Mouse (Mus musculus) limb, embryonic 13.5 days (tissue): Measurements from ENCODE around the gene Vezt. TPM values are rescaled to one million over a fixed set of nuclear protein-coding genes. Genes with fewer than 3 reads are reported as not detected.

ENCODE experiments used
- ATAC-seq: fragments of 200-750 bp; cut with Nextera tagmentation; 2 replicates; pipeline ENCODE4 v1.8.0; 2017; ENCODE audit warnings: low read depth, moderate number of reproducible peaks, moderate TSS enrichment; ENCODE audit not compliant: low FRiP score
- H3K27ac ChIP-seq: fragments of 300-500 bp; sonication (generic); 2 replicates; pipeline ENCODE4 v1.5.1; 2015; ENCODE audit warnings: inconsistent platforms, mild to moderate bottlenecking, moderate library complexity
- H3K27me3 ChIP-seq: fragments of 300-500 bp; sonication (generic); 2 replicates; pipeline ENCODE4 v1.6.1; 2015; ENCODE audit warnings: mild to moderate bottlenecking, inconsistent platforms
- H3K36me3 ChIP-seq: fragments of 300-500 bp; sonication (generic); 2 replicates; pipeline ENCODE4 v1.6.1; 2015; ENCODE audit warnings: inconsistent platforms, mild to moderate bottlenecking, moderate library complexity
- H3K4me1 ChIP-seq: fragments of 300-500 bp; sonication (generic); 2 replicates; pipeline ENCODE4 v1.6.1; 2015; ENCODE audit warnings: inconsistent platforms
- H3K4me2 ChIP-seq: fragments of 300-500 bp; sonication (generic); replicated peaks from 2 replicates; pipeline ENCODE4 v1.6.1; 2015; ENCODE audit warnings: inconsistent platforms, mild to moderate bottlenecking, moderate library complexity
- H3K4me3 ChIP-seq: fragments of 300-500 bp; sonication (generic); 2 replicates; pipeline ENCODE4 v1.5.1; 2015; ENCODE audit warnings: moderate library complexity, mild to moderate bottlenecking, inconsistent platforms
- H3K9ac ChIP-seq: fragments of 300-500 bp; sonication (generic); 2 replicates; pipeline ENCODE4 v1.6.1; 2015; ENCODE audit warnings: mild to moderate bottlenecking, inconsistent platforms
- H3K9me3 ChIP-seq: fragments of 300-500 bp; sonication (generic); 2 replicates; pipeline ENCODE4 v1.6.1; 2016; ENCODE audit warnings: inconsistent platforms
- WGBS: fragments of 180-500 bp; shearing (Covaris S2); methylation state at CpG from one replicate; pipeline ENCODE4 v1.1.7; 2015; 5-methylcytosine and 5-hydroxymethylcytosine counted together
- polyA plus RNA-seq: library from polyadenylated mRNA; unstranded; fragments of >200 nt; fragmentation: Nextera tagmentation; extraction: Ambion mirVana; gene quantifications from 2 replicates; pipeline ENCODE4 v1.2.1, GENCODE M21; 2015

Vezt gene
- polyA plus RNA-seq, 1 experiment from 2014 or later = 28.0 TPM

DNA sequence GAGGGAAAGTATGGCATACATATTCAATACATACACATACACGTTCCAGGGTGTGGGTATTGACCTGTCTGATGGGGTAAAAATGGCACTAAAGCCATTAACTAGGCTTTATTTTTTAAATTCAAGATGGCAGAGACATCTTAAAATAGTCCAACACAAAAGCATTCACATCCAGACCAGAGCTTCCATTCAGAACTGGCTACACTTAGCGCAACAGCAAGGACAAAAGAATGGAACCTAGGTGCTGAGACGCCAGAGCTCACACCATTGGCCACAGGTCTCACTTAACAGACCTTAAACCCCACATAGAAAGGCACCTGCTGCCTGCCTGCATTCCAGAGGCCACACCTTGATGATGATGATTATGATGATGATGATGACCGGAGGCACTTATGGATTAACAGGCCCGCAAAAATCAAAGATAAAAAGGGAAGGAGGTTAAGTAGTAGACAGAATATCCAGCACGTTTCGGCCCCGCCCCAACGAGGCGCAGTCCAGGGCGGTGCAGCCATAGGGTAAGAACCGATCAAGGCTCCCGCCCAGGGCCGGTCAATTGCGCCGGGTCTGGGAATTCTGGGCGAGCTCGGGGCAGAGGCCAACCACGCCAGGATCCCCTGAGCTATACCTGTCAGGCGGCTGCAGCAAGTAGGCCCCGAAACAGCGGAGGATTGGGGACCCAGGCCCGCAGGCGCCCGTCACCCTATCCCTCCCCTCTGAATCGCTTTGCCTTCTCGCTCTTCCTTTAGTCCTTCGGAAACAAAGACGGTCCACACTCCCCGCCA, 550 bp downstream of the Vezt start:
- peak; percentile 82 for ATAC-seq
- peak overlapping the region; percentile 83 for H3K9ac ChIP-seq

DNA sequence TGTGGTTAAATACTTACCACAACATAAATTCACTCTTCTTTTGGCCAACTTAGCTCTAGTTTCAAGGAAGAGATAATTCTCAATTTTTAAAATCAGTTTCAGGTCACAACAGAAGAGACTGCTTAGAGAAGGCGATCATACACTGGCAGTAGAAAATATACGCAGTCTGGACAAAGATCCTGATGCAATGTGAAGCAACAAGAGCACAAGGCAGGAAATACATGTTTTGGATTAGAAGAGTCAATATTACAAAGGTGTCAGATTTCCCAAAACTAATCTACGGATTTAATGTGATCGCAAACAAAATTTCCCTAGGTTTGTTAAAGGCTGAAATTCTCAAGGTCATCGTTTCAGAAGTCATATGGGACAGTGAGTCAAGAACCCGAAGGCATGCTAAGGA, 4.5 kb downstream of the Vezt start:
- no peak overlapping the region for H3K4me3 ChIP-seq
- H3K9ac ChIP-seq = no peak overlapping the region
- no peaks in the 10 kb centered on the region for H3K27me3 ChIP-seq
- H3K4me1 ChIP-seq = peaks cover 17% of the 10 kb centered on the region
- H3K36me3 ChIP-seq = peaks cover 7% of the 10 kb centered on the region
- no peak for ATAC-seq
- 88% methylated on average over 6 of the region's 6 CpGs for WGBS
- H3K4me2 ChIP-seq = no peak overlapping the region
- H3K27ac ChIP-seq = no peak overlapping the region
- H3K9me3 ChIP-seq = no peaks in the 10 kb centered on the region

More for the DNA sequence above, 550 bp downstream of the Vezt start:
- Histone ChIP-seq H3K4me3 (peak overlapping the region; percentile 86), H3K27ac (no peak overlapping the region), H3K9me3 (no peaks in the 10 kb centered on the region), H3K4me1 (peaks cover 20% of the 10 kb centered on the region), H3K36me3 (peaks cover 1% of the 10 kb centered on the region; the same call in 1 of the 2 replicates), H3K4me2 (peak overlapping the region; percentile 82), H3K27me3 (no peaks in the 10 kb centered on the region)
- 1% methylated on average over 30 of the region's 30 CpGs for WGBS

DNA sequence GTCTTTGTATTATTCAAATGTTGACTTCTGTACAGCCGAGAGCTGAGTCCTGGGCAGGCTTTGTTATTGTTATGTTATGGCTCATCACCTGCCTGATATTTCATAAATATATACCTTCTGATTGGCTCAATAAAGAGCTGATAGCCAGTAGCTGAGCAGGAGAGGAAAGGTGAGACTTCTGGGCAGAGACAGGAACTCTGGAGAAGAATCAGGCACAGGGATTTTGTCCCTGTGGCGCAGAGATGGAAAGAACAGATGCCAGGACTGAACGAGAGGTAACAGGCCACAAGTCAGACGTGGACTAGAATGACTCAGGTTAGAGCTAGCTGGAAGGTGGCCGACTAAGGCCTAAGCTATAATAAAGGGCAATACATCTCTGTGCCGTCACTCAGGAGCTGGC, 7.1 kb downstream of the Vezt start:
- Histone ChIP-seq H3K4me3 (no peak overlapping the region), H3K27ac (no peak overlapping the region), H3K4me1 (0 out of 2 replicates have a peak, but pooled peaks cover 6% of the 10 kb centered on the region), H3K9ac (no peak overlapping the region), H3K27me3 (no peaks in the 10 kb centered on the region), H3K4me2 (no peak overlapping the region), H3K9me3 (no peaks in the 10 kb centered on the region), H3K36me3 (peaks cover 25% of the 10 kb centered on the region)
- WGBS = 80% methylated on average over 6 of the region's 6 CpGs
- no peak for ATAC-seq

DNA sequence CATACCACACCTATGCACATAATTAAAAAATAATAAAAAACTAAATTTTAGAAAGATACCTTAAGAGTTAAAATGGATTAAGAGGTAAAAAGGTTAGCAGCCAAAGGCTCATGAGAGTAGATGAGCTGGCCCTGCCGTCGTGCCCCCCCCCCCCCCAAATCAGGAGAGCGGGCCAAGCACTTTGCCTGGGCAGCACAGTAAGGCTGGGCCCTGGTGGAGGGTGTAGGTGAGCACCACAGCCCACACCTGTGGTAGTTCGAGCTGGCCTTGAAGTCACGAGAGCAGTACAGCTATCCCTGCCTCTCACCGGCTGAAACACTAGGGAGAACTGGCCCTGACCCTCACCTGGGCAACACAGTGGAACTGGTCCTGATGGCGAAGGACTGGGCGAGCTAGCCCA, 10.5 kb downstream of the Vezt start:
- H3K36me3 ChIP-seq = peaks cover 26% of the 10 kb centered on the region
- no peak overlapping the region for H3K9ac ChIP-seq
- H3K9me3 ChIP-seq = no peaks in the 10 kb centered on the region
- H3K4me3 ChIP-seq = no peak overlapping the region
- H3K4me2 ChIP-seq = no peak overlapping the region
- no peak overlapping the region for H3K27ac ChIP-seq
- 91% methylated on average over 8 of the region's 8 CpGs for WGBS
- H3K4me1 ChIP-seq = peaks cover 3% of the 10 kb centered on the region; the same call in 1 of the 2 replicates
- H3K27me3 ChIP-seq = no peaks in the 10 kb centered on the region
- no peak for ATAC-seq

DNA sequence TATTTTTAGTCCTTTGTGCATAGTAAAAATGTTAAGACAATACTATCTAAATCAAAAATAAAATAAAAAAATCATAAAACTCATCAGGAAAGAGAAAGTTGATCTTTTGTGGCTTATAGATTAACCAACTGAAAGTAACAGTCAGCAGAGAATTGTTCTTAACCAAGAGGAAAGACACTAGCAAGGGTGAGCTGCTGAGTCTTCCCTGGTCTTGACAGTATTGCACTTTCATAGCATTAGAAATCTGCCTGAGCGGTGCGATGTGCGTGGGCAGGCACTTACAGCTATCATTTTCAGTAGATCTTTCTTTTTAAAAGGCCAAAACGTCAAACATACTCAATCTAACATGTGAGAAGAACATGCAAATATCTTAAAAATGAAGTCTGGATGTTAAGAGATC, 14.6 kb downstream of the Vezt start:
- ATAC-seq = no peak
- 89% methylated on average over 4 of the region's 4 CpGs for WGBS

DNA sequence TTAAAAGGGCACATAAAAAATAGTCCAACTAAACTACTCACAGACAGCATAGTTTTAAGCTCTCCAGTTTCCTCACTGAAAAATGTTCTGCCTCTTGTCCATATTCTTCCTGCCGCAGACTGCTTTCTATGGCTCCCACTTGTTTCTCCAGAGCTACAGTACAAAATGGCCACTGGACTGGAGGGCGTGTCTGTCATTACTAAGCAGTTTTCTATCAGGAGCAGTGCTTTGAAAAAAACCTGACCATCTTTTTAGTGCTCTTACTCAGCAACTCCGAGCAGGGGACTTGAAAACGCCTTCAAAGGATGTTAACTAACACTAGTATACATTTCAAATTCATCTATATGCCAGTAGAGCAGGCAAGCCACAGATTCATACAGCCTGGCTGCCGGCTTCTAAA, 15.0 kb downstream of the Vezt start:
- H3K9ac ChIP-seq = no peak overlapping the region
- H3K9me3 ChIP-seq = no peaks in the 10 kb centered on the region
- no peak overlapping the region for H3K4me3 ChIP-seq
- H3K4me1 ChIP-seq = peaks cover 7% of the 10 kb centered on the region; the same call in 1 of the 2 replicates
- H3K4me2 ChIP-seq = no peak overlapping the region
- WGBS = 76% methylated on average over 5 of the region's 5 CpGs
- H3K36me3 ChIP-seq = peaks cover 19% of the 10 kb centered on the region
- ATAC-seq = no peak
- no peak overlapping the region for H3K27ac ChIP-seq
- H3K27me3 ChIP-seq = no peaks in the 10 kb centered on the region

More for the DNA sequence above, 14.6 kb downstream of the Vezt start:
- no peak overlapping the region for H3K27ac ChIP-seq
- H3K27me3 ChIP-seq = no peaks in the 10 kb centered on the region
- peaks cover 20% of the 10 kb centered on the region for H3K36me3 ChIP-seq
- H3K4me1 ChIP-seq = peaks cover 7% of the 10 kb centered on the region; the same call in 1 of the 2 replicates
- no peak overlapping the region for H3K4me2 ChIP-seq
- no peak overlapping the region for H3K9ac ChIP-seq
- no peaks in the 10 kb centered on the region for H3K9me3 ChIP-seq
- H3K4me3 ChIP-seq = no peak overlapping the region

DNA sequence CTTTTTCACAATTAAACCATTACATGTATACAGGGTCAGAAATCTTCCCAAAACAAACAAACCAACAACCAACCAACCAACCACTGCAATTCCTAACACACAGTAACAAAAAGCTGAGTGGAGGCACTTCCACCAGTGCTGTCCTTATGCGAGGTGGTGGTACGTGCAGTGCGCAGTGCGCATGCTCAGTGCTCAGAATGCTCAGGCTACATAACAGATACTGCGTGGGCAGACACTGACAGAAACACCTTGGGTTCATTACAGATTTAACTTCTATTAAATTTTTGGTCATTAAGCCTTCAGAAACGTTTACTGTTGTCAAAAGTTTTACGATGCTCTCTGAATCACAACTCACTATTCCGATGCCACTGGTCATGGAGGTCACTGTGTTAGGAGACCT, 18.2 kb downstream of the Vezt start:
- peaks cover 18% of the 10 kb centered on the region for H3K4me1 ChIP-seq
- no peaks in the 10 kb centered on the region for H3K9me3 ChIP-seq
- no peak overlapping the region for H3K27ac ChIP-seq
- H3K4me3 ChIP-seq = no peak overlapping the region
- H3K9ac ChIP-seq = no peak overlapping the region
- no peak overlapping the region for H3K4me2 ChIP-seq
- no peaks in the 10 kb centered on the region for H3K27me3 ChIP-seq
- no peaks in the 10 kb centered on the region; the same call in 1 of the 2 replicates for H3K36me3 ChIP-seq
- ATAC-seq = no peak
- 73% methylated on average over 8 of the region's 8 CpGs for WGBS

DNA sequence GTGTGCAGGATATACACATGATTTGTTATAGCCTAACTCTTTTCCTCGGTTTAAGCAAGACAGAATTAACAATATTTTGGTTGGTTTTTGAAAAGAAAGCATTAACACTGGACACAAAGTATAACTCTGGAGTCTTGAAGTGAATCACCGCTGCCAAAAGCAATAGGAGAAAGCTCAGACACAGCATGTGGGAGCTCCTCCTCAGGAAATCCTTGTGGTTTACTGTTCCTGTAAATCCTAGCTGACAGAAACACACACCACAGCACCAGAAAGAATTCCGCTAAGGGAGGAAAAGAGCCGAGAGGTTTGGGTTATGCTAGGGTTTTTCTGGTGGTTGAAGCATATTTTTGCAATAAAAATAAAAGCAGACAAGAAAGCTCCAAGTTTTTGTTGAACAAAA, 21.4 kb downstream of the Vezt start:
- H3K4me3 ChIP-seq = no peak overlapping the region
- H3K27ac ChIP-seq = no peak overlapping the region
- no peaks in the 10 kb centered on the region for H3K27me3 ChIP-seq
- peaks cover 11% of the 10 kb centered on the region for H3K4me1 ChIP-seq
- WGBS = 47% methylated on average over 4 of the region's 4 CpGs
- H3K36me3 ChIP-seq = peaks cover 3% of the 10 kb centered on the region; the same call in 1 of the 2 replicates
- no peak for ATAC-seq
- no peak overlapping the region for H3K9ac ChIP-seq
- H3K9me3 ChIP-seq = no peaks in the 10 kb centered on the region
- no peak overlapping the region for H3K4me2 ChIP-seq

DNA sequence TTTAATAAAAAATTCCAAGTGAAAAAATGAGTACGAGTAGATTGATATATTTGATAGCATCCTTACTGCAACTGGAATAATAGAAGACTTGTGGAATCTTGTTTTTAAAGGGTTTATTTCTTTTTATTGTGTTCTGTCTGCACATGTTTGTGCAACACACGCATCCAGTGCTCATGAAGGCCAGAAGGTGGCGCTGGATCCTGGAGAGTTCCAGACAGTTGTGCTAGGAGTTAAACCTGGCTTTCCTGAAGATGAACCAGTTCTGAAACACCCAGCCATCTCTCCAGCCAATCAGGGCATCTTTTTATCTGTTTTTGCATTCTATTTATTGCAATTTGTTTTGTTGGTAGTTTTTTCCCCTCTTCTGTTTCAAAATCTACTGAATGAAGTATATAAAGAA, 22.4 kb downstream of the Vezt start:
- WGBS = 46% methylated on average over 3 of the region's 3 CpGs
- no peak for ATAC-seq

DNA sequence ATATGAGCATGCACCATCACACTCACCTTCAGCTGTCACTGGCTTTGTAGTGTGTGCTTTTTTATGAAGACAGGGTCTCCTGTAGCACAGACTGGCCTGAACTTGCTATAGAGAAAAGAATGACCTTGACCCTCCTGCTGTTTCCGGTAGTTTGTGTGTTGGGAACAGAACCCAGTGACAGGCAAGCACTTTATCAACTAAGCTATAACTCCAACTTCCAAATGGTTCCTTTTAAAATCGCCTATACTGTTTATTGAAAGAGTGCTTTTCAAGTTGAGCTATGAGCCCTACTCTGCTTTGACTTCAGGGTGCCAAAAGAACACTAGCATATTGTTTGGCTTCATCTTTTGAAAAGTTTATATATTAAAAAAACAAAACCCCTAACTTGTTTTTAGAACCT, 24.6 kb downstream of the Vezt start:
- Histone ChIP-seq H3K27me3 (no peaks in the 10 kb centered on the region), H3K4me2 (no peak overlapping the region), H3K4me1 (peaks cover 11% of the 10 kb centered on the region), H3K36me3 (peaks cover 15% of the 10 kb centered on the region), H3K9ac (no peak overlapping the region), H3K9me3 (no peaks in the 10 kb centered on the region), H3K27ac (no peak overlapping the region), H3K4me3 (no peak overlapping the region)
- ATAC-seq = no peak
- 55% methylated on average over 2 of the region's 2 CpGs for WGBS

More for the DNA sequence above, 22.4 kb downstream of the Vezt start:
- no peaks in the 10 kb centered on the region for H3K9me3 ChIP-seq
- H3K4me3 ChIP-seq = no peak overlapping the region
- peaks cover 11% of the 10 kb centered on the region for H3K4me1 ChIP-seq
- H3K9ac ChIP-seq = no peak overlapping the region
- no peak overlapping the region for H3K4me2 ChIP-seq
- no peak overlapping the region for H3K27ac ChIP-seq
- H3K27me3 ChIP-seq = no peaks in the 10 kb centered on the region
- H3K36me3 ChIP-seq = peaks cover 6% of the 10 kb centered on the region

DNA sequence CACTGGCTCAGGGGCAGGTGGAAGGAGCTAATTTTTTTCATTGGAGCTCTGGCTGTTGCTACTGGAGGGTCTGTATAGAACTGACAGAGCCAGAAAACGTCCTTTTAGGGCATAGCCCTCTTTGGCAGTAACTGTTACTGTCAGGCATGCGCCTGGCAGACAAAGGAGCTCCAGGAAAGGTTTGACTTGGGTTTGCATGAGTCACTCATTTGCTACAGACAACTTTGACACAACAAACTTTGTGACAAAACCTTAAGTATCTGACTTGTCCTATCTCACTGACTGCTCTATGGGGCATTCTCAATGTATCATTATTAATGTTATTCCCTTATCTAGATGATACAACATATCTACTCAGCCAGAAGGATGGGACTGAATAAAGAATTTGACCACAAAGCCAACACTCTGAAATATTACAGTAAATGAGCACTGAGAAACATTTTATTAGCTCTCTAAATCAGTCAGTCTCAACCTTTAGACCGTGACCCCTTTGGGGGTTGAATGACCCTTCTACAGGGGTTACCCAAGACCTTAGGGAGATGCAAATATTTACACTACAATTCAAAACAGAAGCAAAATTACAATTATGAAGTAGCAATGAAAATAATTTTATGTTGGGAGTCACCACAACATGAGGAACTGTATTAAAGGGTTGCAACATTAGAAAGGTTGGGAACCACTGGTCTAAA, 25.5 kb downstream of the Vezt start:
- Histone ChIP-seq H3K4me2 (no peak overlapping the region), H3K9ac (no peak overlapping the region), H3K4me1 (peaks cover 10% of the 10 kb centered on the region), H3K4me3 (no peak overlapping the region), H3K36me3 (peaks cover 23% of the 10 kb centered on the region), H3K9me3 (no peaks in the 10 kb centered on the region), H3K27ac (no peak overlapping the region), H3K27me3 (no peaks in the 10 kb centered on the region)
- WGBS = 82% methylated on average over 3 of the region's 3 CpGs
- ATAC-seq = no peak

DNA sequence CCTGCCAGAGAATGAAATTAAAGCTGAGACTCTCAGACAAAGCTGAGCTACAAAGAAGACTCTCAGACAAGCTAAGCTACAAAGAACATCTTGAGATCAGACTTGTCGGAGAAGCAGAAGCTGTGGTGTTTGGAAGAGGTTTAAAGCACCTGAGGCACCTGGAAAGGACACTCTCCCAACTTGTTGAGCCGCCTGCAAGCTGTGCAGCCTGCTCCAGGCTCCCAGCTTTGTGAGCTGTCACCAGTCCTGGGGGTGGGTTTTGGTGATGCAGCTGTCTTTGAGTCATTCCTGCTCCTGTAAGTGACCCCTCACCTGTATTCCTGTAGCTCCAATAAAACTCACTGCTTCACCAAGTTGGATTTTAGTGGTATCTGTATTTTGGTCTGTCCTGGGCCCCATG, 27.3 kb downstream of the Vezt start:
- WGBS = 90% methylated on average over 2 of the region's 2 CpGs
- Histone ChIP-seq H3K4me1 (no peaks in the 10 kb centered on the region), H3K9ac (no peak overlapping the region), H3K27ac (no peak overlapping the region), H3K27me3 (no peaks in the 10 kb centered on the region), H3K4me3 (no peak overlapping the region), H3K4me2 (no peak overlapping the region), H3K9me3 (no peaks in the 10 kb centered on the region), H3K36me3 (peaks cover 36% of the 10 kb centered on the region)
- ATAC-seq = no peak
